Mouse (Mus musculus) midbrain, embryonic 16.5 days (tissue): ENCODE measurements at regions not wholly inside any gene's neighbourhood (a gene's known extent, or its start where the extent isn't known, plus 50 kb on each side); places are given as distances from the start of the nearest gene placed in this dataset.

ENCODE experiments used
- ATAC-seq: fragments of 200-750 bp; cut with Nextera tagmentation; 2 replicates; pipeline ENCODE4 v1.8.0; 2017; ENCODE audit warnings: moderate TSS enrichment
- H3K27ac ChIP-seq: fragments of 300-500 bp; sonication (generic); 2 replicates; pipeline ENCODE4 v1.5.1; 2014; ENCODE audit warnings: mild to moderate bottlenecking, low read length, mixed read lengths
- H3K27me3 ChIP-seq: fragments of 300-500 bp; sonication (generic); 2 replicates; pipeline ENCODE4 v1.6.1; 2014; ENCODE audit warnings: low read depth, low read length, mixed read lengths; ENCODE audit not compliant: control insufficient read depth, insufficient read depth
- H3K36me3 ChIP-seq: fragments of 300-500 bp; sonication (generic); 2 replicates; pipeline ENCODE4 v1.6.1; 2014; ENCODE audit warnings: mild to moderate bottlenecking, low read length, moderate library complexity, mixed read lengths; ENCODE audit not compliant: control insufficient read depth, insufficient read depth
- H3K4me1 ChIP-seq: fragments of 300-500 bp; sonication (generic); 2 replicates; pipeline ENCODE4 v1.6.1; 2014; ENCODE audit warnings: mild to moderate bottlenecking, low read length, mixed read lengths; ENCODE audit not compliant: control insufficient read depth, insufficient read depth
- H3K4me2 ChIP-seq: fragments of 300-500 bp; sonication (generic); 2 replicates; pipeline ENCODE4 v1.6.1; 2014; ENCODE audit warnings: mild to moderate bottlenecking, low read length, mixed read lengths
- H3K4me3 ChIP-seq: fragments of 300-500 bp; sonication (generic); 2 replicates; pipeline ENCODE4 v1.5.1; 2014; ENCODE audit warnings: low read depth, mild to moderate bottlenecking, low read length, moderate library complexity, mixed read lengths
- H3K9ac ChIP-seq: fragments of 300-500 bp; sonication (generic); 2 replicates; pipeline ENCODE4 v1.6.1; 2014; ENCODE audit warnings: low read depth, low read length, mixed read lengths
- H3K9me3 ChIP-seq: fragments of 300-500 bp; sonication (generic); replicated peaks from 2 replicates; pipeline ENCODE4 v1.6.1; 2014; ENCODE audit warnings: mild to moderate bottlenecking, low read length, mixed read lengths; ENCODE audit not compliant: control insufficient read depth, poor library complexity, severe bottlenecking
- WGBS: fragments of 180-500 bp; shearing (Covaris S2); extraction: QIAGEN DNeasy Blood & Tissue Kit; methylation state at CpG from one replicate; pipeline ENCODE4 v1.1.7; 2014; 5-methylcytosine and 5-hydroxymethylcytosine counted together

DNA sequence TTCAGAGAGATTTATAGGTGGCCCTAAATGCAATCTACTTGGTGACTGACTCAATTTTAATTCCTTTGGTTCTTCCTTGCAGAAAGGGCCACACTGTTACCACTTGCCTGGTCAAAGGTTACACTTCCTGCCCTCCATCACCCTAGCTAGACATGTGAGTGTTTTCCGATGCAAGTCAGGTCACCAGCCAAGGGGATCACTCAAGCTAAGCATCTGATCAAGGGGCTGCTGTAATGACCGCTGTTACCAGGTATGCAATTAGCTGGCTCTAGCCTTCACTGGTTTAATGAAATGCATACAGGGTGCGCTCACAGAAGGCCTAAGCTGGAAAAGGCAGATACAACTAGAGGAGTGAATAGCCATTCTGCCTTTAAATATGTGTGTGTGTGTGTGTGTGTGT lies 105.1 kb downstream of the Mtx2 start:
- ATAC-seq, result no peak
- H3K9ac ChIP-seq, result no peak overlapping the region
- no peak overlapping the region for H3K4me2 ChIP-seq
- no peaks in the 10 kb centered on the region for H3K36me3 ChIP-seq
- no peaks in the 10 kb centered on the region for H3K27me3 ChIP-seq
- no peaks in the 10 kb centered on the region for H3K4me1 ChIP-seq
- H3K4me3 ChIP-seq, result no peak overlapping the region
- no peaks in the 10 kb centered on the region for H3K9me3 ChIP-seq
- WGBS, result 76% methylated on average over 3 of the region's 3 CpGs
- no peak overlapping the region for H3K27ac ChIP-seq

DNA sequence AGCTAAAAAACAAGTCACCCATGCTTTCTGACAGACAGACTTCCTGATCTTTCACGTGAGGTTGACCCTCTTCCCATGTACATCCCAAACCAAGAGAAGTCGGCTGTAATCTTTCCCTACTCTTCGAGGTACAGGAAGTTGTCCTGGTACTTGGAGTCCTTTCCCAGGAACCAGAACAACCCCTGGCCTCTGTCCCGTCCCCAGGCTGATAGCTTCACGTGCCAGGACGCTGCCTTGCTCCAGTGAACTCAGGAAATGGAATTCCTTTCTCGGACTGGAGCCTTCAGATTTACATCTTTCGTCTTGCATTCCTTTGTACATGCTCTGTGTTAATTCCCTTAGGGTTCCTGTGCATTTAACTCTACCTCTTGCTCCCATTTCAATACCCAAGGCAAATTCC lies 107.6 kb downstream of the Mtx2 start:
- Histone ChIP-seq H3K9me3 (no peaks in the 10 kb centered on the region), H3K4me3 (no peak overlapping the region), H3K4me2 (no peak overlapping the region), H3K27me3 (no peaks in the 10 kb centered on the region), H3K9ac (no peak overlapping the region), H3K27ac (no peak overlapping the region), H3K4me1 (no peaks in the 10 kb centered on the region), H3K36me3 (no peaks in the 10 kb centered on the region)
- 31% methylated on average over 8 of the region's 8 CpGs for WGBS
- ATAC-seq, result no peak

DNA sequence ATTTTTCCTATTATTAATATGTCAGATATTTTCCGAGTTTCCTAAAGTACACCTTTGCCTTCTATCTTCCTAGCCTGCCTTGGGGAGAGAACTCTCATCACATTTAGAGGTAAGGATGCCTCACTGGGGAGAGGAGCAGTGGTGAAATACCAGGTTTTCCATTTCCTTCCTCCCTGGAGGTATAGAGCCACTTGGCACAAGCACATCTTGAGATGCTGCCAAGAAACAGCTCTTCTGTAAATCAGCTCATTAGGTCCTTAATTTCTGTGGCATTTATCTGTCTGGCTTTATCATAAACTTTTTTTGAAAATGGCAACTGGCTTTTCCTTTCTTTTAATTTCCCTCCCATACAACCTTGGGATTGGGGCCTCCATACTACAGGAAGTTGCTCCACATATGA lies 108.2 kb downstream of the Mtx2 start:
- WGBS, result 84% methylated on average over 1 of the region's 1 CpGs
- H3K27me3 ChIP-seq, result no peaks in the 10 kb centered on the region
- no peak for ATAC-seq
- no peaks in the 10 kb centered on the region for H3K9me3 ChIP-seq
- H3K36me3 ChIP-seq, result no peaks in the 10 kb centered on the region
- H3K4me1 ChIP-seq, result no peaks in the 10 kb centered on the region
- H3K9ac ChIP-seq, result no peak overlapping the region
- no peak overlapping the region for H3K4me2 ChIP-seq
- no peak overlapping the region for H3K27ac ChIP-seq
- H3K4me3 ChIP-seq, result no peak overlapping the region

DNA sequence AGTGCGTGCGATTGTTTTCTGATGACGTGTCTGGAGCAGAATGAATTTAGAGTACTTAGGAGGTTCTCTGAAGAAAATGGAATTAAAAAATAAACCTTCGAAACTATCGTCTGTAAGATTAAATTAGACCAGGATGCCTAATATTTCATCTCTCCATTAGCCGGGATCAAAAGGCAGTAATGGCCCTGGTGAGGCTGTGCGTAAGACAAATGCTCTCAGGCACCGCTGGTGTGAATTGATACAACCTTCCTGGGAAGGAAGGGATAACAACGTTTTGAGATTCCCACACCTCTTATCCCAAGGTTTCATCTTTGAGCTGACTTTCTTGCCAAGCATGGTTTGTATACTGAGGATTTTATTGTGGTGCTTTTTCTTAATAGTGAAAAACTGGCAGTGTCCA lies 113.1 kb downstream of the Mtx2 start:
- H3K4me2 ChIP-seq, result no peak overlapping the region
- no peak overlapping the region for H3K27ac ChIP-seq
- H3K27me3 ChIP-seq, result no peaks in the 10 kb centered on the region
- H3K9ac ChIP-seq, result no peak overlapping the region
- no peaks in the 10 kb centered on the region for H3K4me1 ChIP-seq
- no peaks in the 10 kb centered on the region for H3K36me3 ChIP-seq
- no peak for ATAC-seq
- WGBS, result 72% methylated on average over 9 of the region's 9 CpGs
- no peaks in the 10 kb centered on the region for H3K9me3 ChIP-seq
- no peak overlapping the region for H3K4me3 ChIP-seq

DNA sequence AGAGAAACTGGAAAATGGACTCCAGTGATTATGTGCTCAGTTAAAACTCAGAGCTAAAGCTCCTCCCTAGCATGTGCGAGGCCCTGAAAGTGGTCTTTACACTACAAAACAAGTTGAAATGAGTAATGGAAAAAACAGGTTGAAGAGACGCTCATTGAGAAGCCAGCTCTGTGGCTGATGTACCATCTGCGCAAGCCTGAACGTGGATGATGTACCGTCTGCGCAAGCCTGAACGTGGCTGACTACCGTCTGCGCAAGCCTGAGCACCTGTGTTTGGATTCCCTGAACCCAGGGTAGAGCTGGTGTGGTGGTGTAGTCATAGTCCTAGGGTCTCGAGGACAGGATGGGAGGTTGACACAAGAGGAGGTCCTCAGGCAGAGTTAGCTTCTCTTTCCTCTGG lies 116.4 kb downstream of the Mtx2 start:
- Histone ChIP-seq H3K27me3 (no peaks in the 10 kb centered on the region), H3K9me3 (no peaks in the 10 kb centered on the region), H3K4me2 (no peak overlapping the region), H3K9ac (no peak overlapping the region), H3K4me1 (no peaks in the 10 kb centered on the region), H3K4me3 (no peak overlapping the region), H3K27ac (no peak overlapping the region), H3K36me3 (no peaks in the 10 kb centered on the region)
- 96% methylated on average over 10 of the region's 10 CpGs for WGBS
- no peak for ATAC-seq

DNA sequence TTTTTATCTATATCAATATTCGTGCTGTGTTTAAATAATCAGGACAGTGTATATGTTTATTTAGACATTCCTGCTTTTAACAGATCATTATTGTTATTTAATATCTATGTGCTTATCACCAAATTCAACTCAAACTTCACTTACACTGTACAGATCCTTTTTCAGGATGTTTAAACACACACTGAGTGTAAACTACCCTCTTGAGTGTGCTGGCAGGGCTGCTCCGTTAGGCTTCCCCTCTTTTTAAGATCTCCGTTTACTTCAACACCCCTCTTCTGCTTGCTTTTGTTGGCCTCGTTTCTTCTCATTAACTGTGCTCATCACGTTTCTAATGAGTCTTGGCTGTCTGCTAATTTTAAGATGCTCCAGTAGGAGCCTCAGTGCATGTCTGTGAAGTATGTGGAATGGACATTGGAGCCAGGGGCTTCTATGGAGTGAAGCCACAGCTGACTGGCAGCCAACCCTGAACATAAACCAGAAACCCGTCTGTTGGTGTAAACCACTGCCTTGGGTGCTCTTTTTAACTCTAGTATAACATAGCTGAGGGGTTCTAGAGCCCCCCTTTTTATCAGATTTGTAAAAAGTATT lies 117.1 kb downstream of the Mtx2 start:
- Histone ChIP-seq H3K36me3 (no peaks in the 10 kb centered on the region), H3K4me1 (no peaks in the 10 kb centered on the region), H3K27ac (no peak overlapping the region), H3K4me2 (no peak overlapping the region), H3K9ac (no peak overlapping the region), H3K4me3 (no peak overlapping the region), H3K27me3 (no peaks in the 10 kb centered on the region), H3K9me3 (no peaks in the 10 kb centered on the region)
- WGBS, result 66% methylated on average over 6 of the region's 6 CpGs
- no peak for ATAC-seq

DNA sequence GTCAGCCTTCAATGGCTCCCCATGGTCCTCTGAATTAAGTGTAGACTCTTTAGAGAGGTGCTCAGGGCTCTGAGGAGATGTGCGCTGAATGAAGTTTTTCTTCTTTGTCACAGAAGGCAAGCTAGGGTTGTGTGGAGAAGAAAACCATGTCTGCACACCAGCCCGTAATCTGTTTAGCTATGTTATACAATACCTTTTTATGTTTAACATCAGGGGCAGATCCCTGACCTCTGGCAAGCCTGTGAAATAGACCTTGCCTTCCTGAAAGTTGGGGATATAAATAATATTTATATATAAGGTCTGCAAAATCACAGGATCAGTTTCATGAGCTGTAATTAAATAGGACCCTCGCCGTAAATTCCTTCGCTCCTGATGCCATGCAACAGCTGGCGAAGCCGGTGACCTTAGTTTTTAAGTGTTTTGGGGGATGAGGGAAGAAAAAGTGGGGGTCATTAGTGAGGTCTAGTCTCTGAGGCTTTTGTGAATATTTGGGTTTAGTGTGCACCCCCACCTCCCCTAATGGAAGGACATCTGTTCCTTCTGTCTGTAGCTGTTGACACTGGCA lies 119.7 kb downstream of the Mtx2 start:
- Histone ChIP-seq H3K27me3 (no peaks in the 10 kb centered on the region), H3K27ac (no peak overlapping the region), H3K4me1 (no peaks in the 10 kb centered on the region), H3K4me3 (no peak overlapping the region), H3K9ac (no peak overlapping the region), H3K9me3 (no peaks in the 10 kb centered on the region), H3K4me2 (no peak overlapping the region), H3K36me3 (no peaks in the 10 kb centered on the region)
- no peak for ATAC-seq
- 80% methylated on average over 7 of the region's 7 CpGs for WGBS

DNA sequence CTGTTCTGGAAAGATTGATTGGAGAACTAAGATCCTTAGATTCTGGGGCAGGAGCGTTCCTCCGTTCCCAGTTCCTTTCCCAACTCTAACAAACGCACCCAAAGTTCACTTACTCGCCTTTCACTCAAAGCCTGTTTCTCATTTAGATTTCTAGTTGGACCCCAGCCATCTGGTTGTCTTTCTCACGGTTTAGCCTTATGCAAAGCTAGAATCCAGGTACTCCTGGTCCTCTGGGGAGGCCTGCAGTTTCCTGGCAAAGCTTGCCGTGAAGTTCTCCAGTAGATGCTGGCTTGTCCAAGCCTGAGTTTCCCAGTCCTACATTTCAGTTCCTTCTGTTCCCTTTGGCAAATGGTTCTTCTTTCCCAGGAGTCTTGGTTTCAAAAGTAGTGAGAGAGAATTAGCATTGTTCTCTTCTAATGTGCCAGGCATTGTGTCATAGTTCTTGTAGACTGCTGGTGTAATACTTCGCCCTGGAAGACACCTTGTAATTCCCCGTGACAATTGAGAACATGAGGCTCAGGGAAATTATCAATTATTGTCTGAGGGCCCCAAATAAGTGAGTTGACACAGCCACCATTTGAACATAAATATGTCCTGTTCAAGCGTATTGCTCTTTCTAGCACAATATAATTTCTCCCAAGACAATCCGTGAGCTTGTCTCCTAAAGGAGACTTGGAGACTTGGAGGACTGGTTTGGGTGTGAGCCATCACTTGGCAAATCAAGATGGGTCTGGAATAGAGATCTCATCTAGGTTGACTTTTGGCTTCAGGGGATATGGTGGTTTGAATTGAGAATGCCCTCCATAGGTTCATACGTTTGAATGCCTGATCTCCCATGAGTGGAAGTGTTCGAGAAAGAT lies 126.0 kb downstream of the Mtx2 start:
- Histone ChIP-seq H3K4me2 (no peak overlapping the region), H3K4me1 (no peaks in the 10 kb centered on the region), H3K36me3 (no peaks in the 10 kb centered on the region), H3K27ac (no peak overlapping the region), H3K9me3 (no peaks in the 10 kb centered on the region), H3K27me3 (no peaks in the 10 kb centered on the region), H3K4me3 (no peak overlapping the region), H3K9ac (no peak overlapping the region)
- WGBS, result 88% methylated on average over 12 of the region's 12 CpGs
- ATAC-seq, result no peak

DNA sequence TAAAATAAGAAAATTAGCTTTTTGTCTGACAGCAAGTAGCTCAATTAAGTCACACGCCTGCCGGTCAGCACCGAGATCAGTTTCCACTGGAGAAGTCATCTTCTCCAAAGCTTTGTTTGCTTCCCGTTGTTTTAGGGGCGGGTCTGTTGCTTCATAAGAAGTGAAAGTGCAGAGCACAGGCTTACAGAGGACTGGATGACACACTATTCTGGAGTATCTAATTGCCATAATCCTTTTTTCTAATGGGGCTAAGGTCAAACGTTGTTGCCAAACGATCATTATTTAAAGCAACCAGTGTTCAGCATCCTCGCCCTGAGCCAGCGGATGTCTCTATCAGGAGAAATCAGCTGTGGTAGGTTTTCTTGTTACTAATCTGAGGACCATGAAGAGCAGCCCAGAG lies 128.5 kb downstream of the Mtx2 start:
- Histone ChIP-seq H3K9ac (no peak overlapping the region), H3K36me3 (no peaks in the 10 kb centered on the region), H3K4me1 (no peaks in the 10 kb centered on the region), H3K4me2 (no peak overlapping the region), H3K9me3 (no peaks in the 10 kb centered on the region), H3K4me3 (no peak overlapping the region), H3K27me3 (no peaks in the 10 kb centered on the region), H3K27ac (no peak overlapping the region)
- 71% methylated on average over 9 of the region's 9 CpGs for WGBS
- ATAC-seq, result no peak
